Mouse (Mus musculus) midbrain, embryonic 16.5 days (tissue): ENCODE results near the gene Pdia3. TPM values are rescaled to one million over a fixed set of nuclear protein-coding genes. Genes with fewer than 3 reads are reported as not detected.

Source experiments
- ATAC-seq: fragments of 200-750 bp; cut with Nextera tagmentation; 2 replicates; pipeline ENCODE4 v1.8.0; 2017; ENCODE audit warnings: moderate TSS enrichment
- H3K27ac ChIP-seq: fragments of 300-500 bp; sonication (generic); 2 replicates; pipeline ENCODE4 v1.5.1; 2014; ENCODE audit warnings: mild to moderate bottlenecking, low read length, mixed read lengths
- H3K27me3 ChIP-seq: fragments of 300-500 bp; sonication (generic); 2 replicates; pipeline ENCODE4 v1.6.1; 2014; ENCODE audit warnings: low read depth, low read length, mixed read lengths; ENCODE audit not compliant: control insufficient read depth, insufficient read depth
- H3K36me3 ChIP-seq: fragments of 300-500 bp; sonication (generic); 2 replicates; pipeline ENCODE4 v1.6.1; 2014; ENCODE audit warnings: mild to moderate bottlenecking, low read length, moderate library complexity, mixed read lengths; ENCODE audit not compliant: control insufficient read depth, insufficient read depth
- H3K4me1 ChIP-seq: fragments of 300-500 bp; sonication (generic); 2 replicates; pipeline ENCODE4 v1.6.1; 2014; ENCODE audit warnings: mild to moderate bottlenecking, low read length, mixed read lengths; ENCODE audit not compliant: control insufficient read depth, insufficient read depth
- H3K4me2 ChIP-seq: fragments of 300-500 bp; sonication (generic); 2 replicates; pipeline ENCODE4 v1.6.1; 2014; ENCODE audit warnings: mild to moderate bottlenecking, low read length, mixed read lengths
- H3K4me3 ChIP-seq: fragments of 300-500 bp; sonication (generic); 2 replicates; pipeline ENCODE4 v1.5.1; 2014; ENCODE audit warnings: low read depth, mild to moderate bottlenecking, low read length, moderate library complexity, mixed read lengths
- H3K9ac ChIP-seq: fragments of 300-500 bp; sonication (generic); 2 replicates; pipeline ENCODE4 v1.6.1; 2014; ENCODE audit warnings: low read depth, low read length, mixed read lengths
- H3K9me3 ChIP-seq: fragments of 300-500 bp; sonication (generic); replicated peaks from 2 replicates; pipeline ENCODE4 v1.6.1; 2014; ENCODE audit warnings: mild to moderate bottlenecking, low read length, mixed read lengths; ENCODE audit not compliant: control insufficient read depth, poor library complexity, severe bottlenecking
- WGBS: fragments of 180-500 bp; shearing (Covaris S2); extraction: QIAGEN DNeasy Blood & Tissue Kit; methylation state at CpG from one replicate; pipeline ENCODE4 v1.1.7; 2014; 5-methylcytosine and 5-hydroxymethylcytosine counted together
- polyA plus RNA-seq: library from polyadenylated mRNA; unstranded; fragments of >200 nt; fragmentation: Nextera tagmentation; extraction: Ambion mirVana; gene quantifications from 2 replicates; pipeline ENCODE4 v1.2.1, GENCODE M21; 2015

Gene Pdia3
- polyA plus RNA-seq, 1 experiment from 2014 or later, result 377 TPM

- Histone ChIP-seq H3K9ac (peak overlapping the region; percentile 48; the same call in 1 of the 2 replicates), H3K4me3 (peak overlapping the region; percentile 95), H3K27me3 (no peaks in the 10 kb centered on the region), H3K27ac (peak overlapping the region; percentile 75), H3K36me3 (no peaks in the 10 kb centered on the region), H3K4me1 (peaks cover 22% of the 10 kb centered on the region), H3K4me2 (peak overlapping the region; percentile 84), H3K9me3 (no peaks in the 10 kb centered on the region)
- ATAC-seq, result no peak
- 14% methylated on average over 9 of the region's 9 CpGs for WGBS
These were observed 34.6 kb downstream of the Pdia3 start for GRCm38 (mm10) chr2:121448136-121448535.

- peak within 1 kb of the TSS; percentile 89 for H3K9ac ChIP-seq
- H3K27ac ChIP-seq, result peak within 1 kb of the TSS; percentile 93
- H3K4me1 ChIP-seq, result peaks cover 22% of the 10 kb centered on the region
- peak within 1 kb of the TSS; percentile 97 for H3K4me2 ChIP-seq
- H3K36me3 ChIP-seq, result no peaks in the 10 kb centered on the region
- peak within 1 kb of the TSS; percentile 95 for H3K4me3 ChIP-seq
- peak; percentile 96 for ATAC-seq
- H3K9me3 ChIP-seq, result no peaks in the 10 kb centered on the region
- H3K27me3 ChIP-seq, result no peaks in the 10 kb centered on the region
- under 1% methylated on average over 61 of the region's 74 CpGs for WGBS
These were observed 35.4 kb downstream of the Pdia3 start, which contains the start of gene Serf2 for GRCm38 (mm10) chr2:121448739-121449535. Gene Serf2 (plus strand): TSS chr2:121449195.

GRCm38 (mm10) chr2:121449545-121450011, 36.0 kb downstream of the Pdia3 start:
- peaks cover 22% of the 10 kb centered on the region for H3K4me1 ChIP-seq
- WGBS, result 0% methylated on average over 53 of the region's 54 CpGs
- ATAC-seq, result peak; percentile 83

GRCm38 (mm10) chr2:121450093-121450492, 36.5 kb downstream of the Pdia3 start:
- H3K4me2 ChIP-seq, result peak overlapping the region; percentile 97
- peak overlapping the region; percentile 93 for H3K27ac ChIP-seq
- H3K36me3 ChIP-seq, result no peaks in the 10 kb centered on the region
- H3K4me3 ChIP-seq, result peak overlapping the region; percentile 95
- H3K9ac ChIP-seq, result peak overlapping the region; percentile 89
- peaks cover 22% of the 10 kb centered on the region for H3K4me1 ChIP-seq
- WGBS, result 5% methylated on average over 7 of the region's 7 CpGs
- H3K27me3 ChIP-seq, result no peaks in the 10 kb centered on the region
- ATAC-seq, result peak; percentile 15; the same call in 1 of the 2 replicates
- H3K9me3 ChIP-seq, result no peaks in the 10 kb centered on the region

More at GRCm38 (mm10) chr2:121449545-121450011, 36.0 kb downstream of the Pdia3 start:
- Histone ChIP-seq H3K27me3 (no peaks in the 10 kb centered on the region), H3K4me2 (peak overlapping the region; percentile 97), H3K9me3 (no peaks in the 10 kb centered on the region), H3K27ac (peak overlapping the region; percentile 93), H3K9ac (peak overlapping the region; percentile 89), H3K4me3 (peak overlapping the region; percentile 95), H3K36me3 (no peaks in the 10 kb centered on the region)

DNA sequence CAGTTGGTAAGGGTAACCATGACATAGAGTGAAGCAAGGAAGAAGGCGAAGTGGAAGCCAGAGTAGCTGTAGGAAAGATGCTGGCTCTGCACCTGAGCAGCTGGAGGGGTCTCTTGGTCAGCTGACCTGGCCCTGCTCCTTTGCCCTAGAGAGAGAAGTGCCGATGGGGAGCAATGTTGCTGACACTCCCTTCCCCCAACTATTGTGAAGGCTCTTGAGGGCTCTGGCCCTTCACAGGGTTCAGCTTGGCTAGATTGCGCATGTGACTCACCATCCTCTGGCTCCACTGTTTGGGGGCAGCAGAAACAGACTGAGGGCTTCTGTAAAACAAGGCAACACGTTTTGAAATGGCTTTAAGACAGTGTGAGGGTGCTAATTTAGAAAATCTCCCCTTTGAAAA, 38.8 kb downstream of the Pdia3 start:
- no peaks in the 10 kb centered on the region for H3K27me3 ChIP-seq
- no peaks in the 10 kb centered on the region for H3K9me3 ChIP-seq
- no peak overlapping the region for H3K9ac ChIP-seq
- H3K4me1 ChIP-seq, result peaks cover 29% of the 10 kb centered on the region
- WGBS, result 83% methylated on average over 4 of the region's 4 CpGs
- no peak overlapping the region for H3K4me2 ChIP-seq
- no peak overlapping the region for H3K27ac ChIP-seq
- no peak for ATAC-seq
- H3K36me3 ChIP-seq, result no peaks in the 10 kb centered on the region
- no peak overlapping the region for H3K4me3 ChIP-seq

DNA sequence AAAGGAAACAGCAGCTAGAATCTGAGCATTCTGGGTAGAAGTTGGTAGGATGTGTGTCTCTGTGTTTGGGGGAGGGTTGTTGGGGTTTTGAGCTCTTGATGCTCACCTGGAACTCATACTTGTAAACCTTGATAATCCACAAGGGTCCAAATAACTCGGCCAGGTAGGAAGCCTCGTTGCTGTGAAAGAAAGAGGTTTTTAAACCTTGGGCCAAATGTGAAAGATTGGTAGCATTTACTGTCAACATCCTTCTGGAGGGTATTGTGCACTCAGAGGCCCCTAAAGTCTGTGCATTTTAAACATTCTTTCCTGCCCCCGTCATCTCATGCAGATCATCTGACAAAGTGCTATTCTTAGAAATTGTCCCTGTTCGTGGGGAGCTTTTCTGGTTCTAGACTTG, 39.4 kb downstream of the Pdia3 start, which contains the start of gene Hypk:
TSS of gene Hypk (plus strand) at position 301 of the 400 bp plus-strand sequence.
- no peaks in the 10 kb centered on the region for H3K27me3 ChIP-seq
- no peaks in the 10 kb centered on the region for H3K36me3 ChIP-seq
- ATAC-seq, result no peak
- no peak within 1 kb of the TSS for H3K9ac ChIP-seq
- 87% methylated on average over 4 of the region's 4 CpGs for WGBS
- no peak within 1 kb of the TSS for H3K27ac ChIP-seq
- H3K4me3 ChIP-seq, result no peak within 1 kb of the TSS
- no peaks in the 10 kb centered on the region for H3K9me3 ChIP-seq
- no peak within 1 kb of the TSS for H3K4me2 ChIP-seq
- H3K4me1 ChIP-seq, result peaks cover 32% of the 10 kb centered on the region

- no peak overlapping the region for H3K4me3 ChIP-seq
- no peak for ATAC-seq
- no peaks in the 10 kb centered on the region; the same call in 1 of the 2 replicates for H3K36me3 ChIP-seq
- 89% methylated on average over 6 of the region's 6 CpGs for WGBS
- H3K9me3 ChIP-seq, result no peaks in the 10 kb centered on the region
- H3K27me3 ChIP-seq, result no peaks in the 10 kb centered on the region
- H3K27ac ChIP-seq, result no peak overlapping the region
- no peak overlapping the region for H3K4me2 ChIP-seq
- H3K9ac ChIP-seq, result no peak overlapping the region
- H3K4me1 ChIP-seq, result peaks cover 27% of the 10 kb centered on the region
These were observed 40.3 kb downstream of the Pdia3 start for GRCm38 (mm10) chr2:121453917-121454316.

DNA sequence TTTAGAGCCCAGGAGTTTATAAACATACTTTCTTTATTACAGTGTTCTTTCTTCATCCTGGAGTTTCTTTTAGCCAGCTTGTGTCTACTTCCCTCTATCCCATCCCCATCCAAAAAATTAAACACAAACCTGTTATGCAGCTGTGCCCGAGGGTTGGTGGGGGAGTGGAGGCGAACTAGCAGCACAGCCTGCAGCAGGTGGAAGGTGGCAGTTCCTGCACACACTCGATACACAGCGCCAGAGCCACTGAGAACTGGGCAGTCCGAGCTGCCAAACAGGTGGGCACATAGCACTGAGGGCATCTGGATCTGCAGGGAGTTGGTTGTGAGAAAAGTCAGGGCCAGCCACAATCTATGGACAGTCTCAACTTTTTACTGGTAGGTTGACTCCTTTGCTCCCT, 42.0 kb downstream of the Pdia3 start:
- H3K4me2 ChIP-seq, result no peak overlapping the region
- no peak overlapping the region for H3K9ac ChIP-seq
- H3K27ac ChIP-seq, result no peak overlapping the region
- ATAC-seq, result no peak
- no peaks in the 10 kb centered on the region; the same call in 1 of the 2 replicates for H3K36me3 ChIP-seq
- no peaks in the 10 kb centered on the region for H3K27me3 ChIP-seq
- 88% methylated on average over 5 of the region's 5 CpGs for WGBS
- no peaks in the 10 kb centered on the region for H3K9me3 ChIP-seq
- H3K4me1 ChIP-seq, result peaks cover 21% of the 10 kb centered on the region
- no peak overlapping the region for H3K4me3 ChIP-seq
